Mouse (Mus musculus) bone marrow, adult 2 months (tissue): ENCODE measurements around the gene Glis3. TPM values are rescaled to one million over a fixed set of nuclear protein-coding genes. Genes with fewer than 3 reads are reported as not detected.

ENCODE experiments used
- H3K27ac ChIP-seq: fragments of 200-500 bp; 2 replicates; pipeline ENCODE4 v1.5.1; 2012; ENCODE audit warnings: low read depth, mild to moderate bottlenecking, control low read depth, inconsistent platforms, low read length; ENCODE audit not compliant: control insufficient read depth, poor library complexity, insufficient read depth
- H3K4me1 ChIP-seq: fragments of 200-500 bp; 2 replicates; pipeline ENCODE4 v1.6.1; 2011; ENCODE audit warnings: low read length; ENCODE audit not compliant: control insufficient read depth, insufficient read depth
- H3K4me3 ChIP-seq: fragments of 200-500 bp; replicated peaks from 2 replicates; pipeline ENCODE3; 2011; ENCODE audit warnings: mild to moderate bottlenecking, low read depth, low read length, control low read depth; ENCODE audit not compliant: control insufficient read depth
- CTCF ChIP-seq: fragments of 200-500 bp; IDR thresholded peaks from 2 replicates; pipeline ENCODE4 v1.5.1; 2011; ENCODE audit warnings: low read length, control low read depth; ENCODE audit not compliant: control insufficient read depth, insufficient read depth
- POLR2A ChIP-seq: fragments of 200-500 bp; IDR thresholded peaks from 2 replicates; pipeline ENCODE4 v1.6.1; 2011; ENCODE audit warnings: low read depth, mild to moderate bottlenecking, control low read depth, low read length, borderline replicate concordance; ENCODE audit not compliant: control insufficient read depth
- WGBS: fragments of 180-500 bp; shearing (Covaris S2); methylation state at CpG from one replicate; pipeline ENCODE4 v1.1.7; 2018; 5-methylcytosine and 5-hydroxymethylcytosine counted together
- polyA plus RNA-seq: library from polyadenylated mRNA; stranded (reverse); fragments of >200 nt; gene quantifications from 2 replicates; pipeline ENCODE4 v1.2.4, GENCODE M21; 2011; ENCODE audit warnings: low replicate concordance; ENCODE audit not compliant: missing spikeins, insufficient read depth, insufficient read length

Glis3 gene
- polyA plus RNA-seq, 1 experiment, result 2.5 TPM

- no peaks in the 10 kb centered on the region for H3K4me1 ChIP-seq
- TF ChIP-seq CTCF (no peak), POLR2A (no peak)
- WGBS, result 69% methylated on average over 4 of the region's 4 CpGs
Measured at GRCm38 (mm10) chr19:28686398-28686797, 6.5 kb upstream of the Glis3 start.

GRCm38 (mm10) chr19:28685484-28685883 is 5.6 kb upstream of the Glis3 start:
- Histone ChIP-seq H3K4me1 (no peaks in the 10 kb centered on the region), H3K27ac (no peak overlapping the region), H3K4me3 (no peak overlapping the region)
- no peak for TF ChIP-seq CTCF
- TF ChIP-seq POLR2A, result no peak
- WGBS, result 86% methylated on average over 4 of the region's 4 CpGs

More at GRCm38 (mm10) chr19:28686398-28686797, 6.5 kb upstream of the Glis3 start:
- Histone ChIP-seq H3K27ac (no peak overlapping the region), H3K4me3 (no peak overlapping the region)

DNA sequence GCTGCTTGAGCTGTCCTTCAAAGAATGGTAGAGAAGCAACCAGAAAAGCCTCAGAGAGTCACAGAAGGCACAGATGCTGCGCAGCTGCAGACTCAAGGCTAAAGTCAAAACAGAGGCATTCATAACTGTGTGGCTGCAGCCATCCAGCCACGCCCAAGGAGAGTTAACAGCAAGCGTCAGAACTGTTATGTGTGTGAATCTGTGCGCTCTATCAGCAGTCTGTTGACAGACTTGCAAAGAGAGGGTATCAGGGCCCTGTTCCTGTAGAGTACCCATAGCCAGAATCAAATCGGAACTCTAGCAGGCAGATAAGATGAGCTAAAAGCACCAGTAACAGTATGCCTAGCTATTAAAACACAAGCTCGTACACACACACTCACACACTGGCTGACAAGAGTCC is 4.5 kb upstream of the Glis3 start:
- Histone ChIP-seq H3K4me3 (no peak overlapping the region), H3K4me1 (no peaks in the 10 kb centered on the region), H3K27ac (no peak overlapping the region)
- no peak for TF ChIP-seq CTCF
- TF ChIP-seq POLR2A, result no peak
- WGBS, result 78% methylated on average over 6 of the region's 6 CpGs

GRCm38 (mm10) chr19:28683346-28683745 is 3.5 kb upstream of the Glis3 start:
- Histone ChIP-seq H3K27ac (no peak overlapping the region), H3K4me1 (no peaks in the 10 kb centered on the region), H3K4me3 (no peak overlapping the region)
- TF ChIP-seq POLR2A (no peak), CTCF (no peak)
- 83% methylated on average over 4 of the region's 4 CpGs for WGBS

DNA sequence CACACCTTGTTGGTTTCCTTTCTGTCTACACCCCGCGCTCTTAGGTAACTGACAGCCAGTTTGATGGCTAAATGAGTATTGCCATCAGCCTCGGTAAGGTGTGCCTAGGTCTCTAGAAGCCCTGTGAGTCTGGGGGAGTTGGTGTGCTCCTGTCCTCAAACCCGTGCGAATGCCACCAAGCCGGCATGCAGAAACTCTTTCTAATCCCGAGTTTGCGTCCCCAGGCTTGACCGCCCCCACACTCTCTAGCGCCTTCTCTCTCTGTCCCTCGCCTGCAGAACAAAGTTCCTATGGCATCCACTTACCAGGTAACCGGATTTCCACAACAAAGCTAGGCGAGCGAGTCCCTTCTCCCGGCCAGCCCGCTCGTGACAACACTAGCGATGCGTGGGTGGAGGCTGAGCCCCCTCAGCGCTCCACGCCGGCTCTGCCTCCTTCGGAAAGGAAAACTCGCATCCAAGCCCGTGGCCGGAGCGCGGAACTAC is 544 bp downstream of the Glis3 start:
- Histone ChIP-seq H3K4me1 (peaks cover 2% of the 10 kb centered on the region; the same call in 1 of the 2 replicates), H3K27ac (no peak overlapping the region; the same call in 1 of the 2 replicates), H3K4me3 (peak overlapping the region; percentile 63)
- no peak for TF ChIP-seq CTCF
- no peak for TF ChIP-seq POLR2A
- under 1% methylated on average over 28 of the region's 28 CpGs for WGBS

DNA sequence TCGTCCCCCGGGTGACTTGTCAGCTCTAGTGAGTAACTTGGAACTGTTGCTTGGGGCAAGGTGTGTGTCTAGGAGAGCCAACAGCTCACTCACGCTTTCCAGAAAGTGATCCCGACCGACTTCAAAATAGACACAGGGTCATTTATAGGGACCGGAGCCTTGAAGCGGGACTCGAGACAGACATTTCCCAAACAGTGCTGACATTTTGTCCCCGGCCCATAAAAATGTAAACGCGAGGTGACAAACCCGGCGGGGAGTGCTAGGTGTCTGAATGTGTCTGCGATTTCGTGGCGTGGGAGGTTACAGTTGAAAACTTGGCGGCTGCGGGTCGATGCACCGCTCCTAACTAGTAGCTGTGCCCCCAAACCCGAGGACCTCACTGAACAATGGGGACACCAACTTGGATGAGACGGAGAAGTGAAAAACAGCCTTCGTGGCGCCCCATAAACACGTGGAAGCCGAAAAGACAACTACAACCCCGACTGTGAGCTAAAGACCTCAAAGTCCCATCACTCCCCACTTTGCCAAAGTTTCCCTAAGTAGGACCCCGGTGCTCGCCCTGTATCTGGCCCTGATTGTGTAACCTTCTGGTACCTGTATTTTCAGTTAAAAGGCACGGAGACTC is 1.1 kb downstream of the Glis3 start:
- Histone ChIP-seq H3K27ac (no peak overlapping the region), H3K4me1 (peaks cover 2% of the 10 kb centered on the region; the same call in 1 of the 2 replicates), H3K4me3 (peak overlapping the region; percentile 63)
- 1% methylated on average over 30 of the region's 30 CpGs for WGBS
- TF ChIP-seq POLR2A, result no peak
- TF ChIP-seq CTCF, result no peak

- TF ChIP-seq CTCF (no peak), POLR2A (no peak)
- WGBS, result 1% methylated on average over 32 of the region's 32 CpGs
- 0 out of 2 replicates have a peak overlapping the region, but pooled peaks have one; percentile 14 for H3K27ac ChIP-seq
Measured at GRCm38 (mm10) chr19:28677728-28678438, 2.0 kb downstream of the Glis3 start.

DNA sequence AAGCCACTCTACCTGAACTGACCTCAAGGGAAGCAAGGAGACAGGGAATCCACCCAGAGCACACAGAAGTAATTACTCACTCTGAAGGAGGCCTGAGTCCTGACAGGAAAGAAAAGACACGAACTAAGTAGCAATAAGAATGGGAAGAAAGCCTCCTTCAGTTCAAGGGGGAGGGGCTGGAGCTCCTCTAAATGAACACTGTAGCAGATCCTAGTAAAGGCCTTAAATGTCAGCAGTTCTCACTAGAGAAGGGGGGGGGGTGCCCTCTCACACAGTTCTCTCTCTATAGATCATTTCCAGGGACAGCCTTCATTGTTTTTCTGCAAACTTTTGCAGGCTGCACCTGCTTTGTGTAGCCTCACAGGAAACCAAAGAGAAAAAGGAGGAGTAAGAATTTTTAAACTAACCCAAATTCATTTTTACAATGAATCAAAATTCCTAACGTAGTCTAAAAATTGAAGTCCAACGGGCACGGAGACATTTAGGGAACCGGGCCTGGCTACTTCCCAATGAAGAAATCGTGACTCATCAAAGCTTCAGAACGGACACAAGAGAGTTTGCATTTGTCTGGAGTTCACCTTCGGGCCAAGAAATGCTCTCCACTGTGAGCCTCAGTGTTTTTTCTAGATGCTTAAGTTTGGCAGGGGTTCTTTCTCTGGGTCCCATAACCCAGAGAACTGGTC is 2.7 kb downstream of the Glis3 start:
- H3K4me3 ChIP-seq, result no peak overlapping the region
- WGBS, result 5% methylated on average over 8 of the region's 8 CpGs
- no peak for TF ChIP-seq POLR2A
- TF ChIP-seq CTCF, result no peak
- no peak overlapping the region for H3K27ac ChIP-seq
- H3K4me1 ChIP-seq, result peaks cover 2% of the 10 kb centered on the region; the same call in 1 of the 2 replicates

More at GRCm38 (mm10) chr19:28677728-28678438, 2.0 kb downstream of the Glis3 start:
- peaks cover 2% of the 10 kb centered on the region; the same call in 1 of the 2 replicates for H3K4me1 ChIP-seq
- peak overlapping the region; percentile 54 for H3K4me3 ChIP-seq
